8 mouse cellular contexts compared by ENCODE assay signal in genomic region chr8:95599861-95600260, GRCm38 (mm10). TPM values are rescaled to one million over a fixed set of nuclear protein-coding genes. Genes with fewer than 3 reads are reported as not detected.
DNase-seq lines count a peak whose midpoint lies in the region; ATAC-seq lines count a peak whose summit lies in the region.

No protein-coding gene starts in this region.

- H3K4me2 ChIP-seq in forebrain, embryonic 16.5 days (ENCODE audit: low read length) = peak overlapping the region; percentile 27; the same call in 1 of the 2 replicates

- peaks cover 3% of the 10 kb centered on the region for H3K4me1 ChIP-seq in forebrain, embryonic 16.5 days (replicated peaks; ENCODE audit: control insufficient read depth, insufficient read depth, low read length)
- H3K4me1 ChIP-seq in limb, embryonic 10.5 days = no peaks in the 10 kb centered on the region

- H3K27ac ChIP-seq in forebrain, embryonic 16.5 days (ENCODE audit: low read length) = no peak overlapping the region
- no peak overlapping the region for H3K27ac ChIP-seq in limb, embryonic 10.5 days

- H3K27me3 ChIP-seq in forebrain, embryonic 16.5 days (replicated peaks; ENCODE audit: control insufficient read depth, insufficient read depth, low read length) = no peaks in the 10 kb centered on the region
- H3K27me3 ChIP-seq in limb, embryonic 10.5 days (ENCODE audit: low read depth, poor library complexity, severe bottlenecking) = no peaks in the 10 kb centered on the region

- DNase-seq in spleen, adult 12 weeks (ENCODE audit: low spot score) = peak; percentile 26
- no peak for DNase-seq in spleen, postnatal 36 days (ENCODE audit: low spot score in 2 of 2)
- peak; percentile 51 for DNase-seq in c-Kit-positive CD71-positive TER-119-positive erythroid progenitor cells, embryonic 14.5 days (ENCODE audit: low spot score)
- peak; percentile 66 for DNase-seq in induced T-regulatory cell, adult 2 months (ENCODE audit: low read depth)
- peak; percentile 85 for DNase-seq in limb, embryonic 10.5 days (ENCODE audit: low spot score)
- peak; percentile 60 for DNase-seq in naive thymus-derived CD4-positive, alpha-beta T cell, adult 2 months (ENCODE audit: low read depth)
- DNase-seq in thymus, postnatal 14 days = peak; percentile 59

- H3K9ac ChIP-seq in forebrain, embryonic 16.5 days (replicated peaks; ENCODE audit: low read depth, low read length) = no peak overlapping the region

- H3K9me3 ChIP-seq in forebrain, embryonic 16.5 days (ENCODE audit: control insufficient read depth, low read length) = no peaks in the 10 kb centered on the region
- no peaks in the 10 kb centered on the region for H3K9me3 ChIP-seq in limb, embryonic 10.5 days (replicated peaks)

- 7% methylated on average over 11 of the region's 11 CpGs for whole genome bisulfite sequencing in forebrain, embryonic 16.5 days
- 13% methylated on average over 11 of the region's 11 CpGs for WGBS in limb, embryonic 10.5 days

- 0 out of 2 replicates have a peak, but pooled peaks have one; percentile 50 for ATAC-seq in forebrain, embryonic 16.5 days

- H3K36me3 ChIP-seq in forebrain, embryonic 16.5 days (ENCODE audit: control insufficient read depth, insufficient read depth) = no peaks in the 10 kb centered on the region
- H3K36me3 ChIP-seq in limb, embryonic 10.5 days = no peaks in the 10 kb centered on the region

- H3K4me3 ChIP-seq in forebrain, embryonic 16.5 days (replicated peaks; ENCODE audit: low read length) = no peak overlapping the region; the same call in 1 of the 2 replicates
- no peak overlapping the region for H3K4me3 ChIP-seq in limb, embryonic 10.5 days

RNA-seq across cellular contexts. Expression of gene Prss54, which starts 23.7 kb away (rescaled TPM):
- polyA plus RNA-seq in forebrain, embryonic 16.5 days (2015; fragmentation: Nextera tagmentation; extraction: Ambion mirVana) = not detected in 2 replicates
- not detected in 2 replicates for polyA plus RNA-seq in limb, embryonic 10.5 days (2016; fragmentation: Nextera tagmentation; extraction: Ambion mirVana)

RNA-seq across cellular contexts. Expression of gene Gins3, which starts 33.4 kb away (rescaled TPM):
- polyA plus RNA-seq in forebrain, embryonic 16.5 days (2015; fragmentation: Nextera tagmentation; extraction: Ambion mirVana) = 10.8 and 11.5 TPM in 2 replicates
- 27.9 and 32.1 TPM in 2 replicates for polyA plus RNA-seq in limb, embryonic 10.5 days (2016; fragmentation: Nextera tagmentation; extraction: Ambion mirVana)

Comparison
In these comparisons a context has a peak if more than half of its experiments do, and no peak if none do; other contexts are left out.
1. DNase-seq: peak in spleen, adult 12 weeks (single experiment), c-Kit-positive CD71-positive TER-119-positive erythroid progenitor cells, embryonic 14.5 days (single experiment), induced T-regulatory cell, adult 2 months (single experiment), limb, embryonic 10.5 days (single experiment), naive thymus-derived CD4-positive, alpha-beta T cell, adult 2 months (single experiment) and thymus, postnatal 14 days (single experiment); none in spleen, postnatal 36 days (0 of 2).